Mouse (Mus musculus): ENCODE results near the gene Gpr108. TPM values are rescaled to one million over a fixed set of nuclear protein-coding genes. Genes with fewer than 3 reads are reported as not detected.

The Gpr108 gene
- total RNA-seq, 2 experiments from 2014 or later: 22.6 to 24.4 TPM

DNA sequence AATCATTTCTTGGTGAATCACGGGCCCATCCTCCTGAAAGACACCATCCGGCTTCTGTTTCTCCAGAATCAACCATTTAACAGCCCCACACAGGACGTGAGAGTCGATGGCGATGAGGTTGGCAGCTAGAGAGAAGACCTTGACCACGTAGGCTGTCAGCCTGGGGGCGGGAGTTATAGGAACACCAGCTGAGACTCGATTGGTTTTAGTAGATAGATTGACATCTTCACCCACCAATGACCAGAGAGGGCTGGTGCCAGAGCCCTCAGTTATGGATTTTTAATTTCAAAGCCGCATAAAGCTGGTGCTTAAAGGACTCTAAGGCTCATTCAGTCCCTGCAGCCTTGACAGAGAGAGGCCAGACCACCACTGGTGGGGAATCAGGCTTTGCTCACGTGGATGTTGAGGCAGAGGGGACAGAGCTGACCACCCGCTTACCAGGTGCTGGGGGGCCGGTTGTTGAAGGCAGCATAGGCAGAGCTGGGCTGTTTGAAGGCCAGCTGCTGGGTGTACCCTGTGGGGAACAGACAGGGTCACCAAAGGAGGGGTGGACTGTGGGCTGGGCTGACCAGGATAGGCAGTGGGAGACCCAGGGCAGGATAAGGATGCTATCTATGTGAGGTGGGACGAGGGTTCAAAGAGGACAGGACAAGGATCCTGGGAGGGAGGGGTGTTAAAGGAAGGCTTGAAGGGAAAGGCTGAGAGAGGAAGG is 33.4 kb downstream of the Gpr108 start:
- peak; percentile 47 for ATAC-seq (replicated peaks; ENCODE audit: poor library complexity)

DNA sequence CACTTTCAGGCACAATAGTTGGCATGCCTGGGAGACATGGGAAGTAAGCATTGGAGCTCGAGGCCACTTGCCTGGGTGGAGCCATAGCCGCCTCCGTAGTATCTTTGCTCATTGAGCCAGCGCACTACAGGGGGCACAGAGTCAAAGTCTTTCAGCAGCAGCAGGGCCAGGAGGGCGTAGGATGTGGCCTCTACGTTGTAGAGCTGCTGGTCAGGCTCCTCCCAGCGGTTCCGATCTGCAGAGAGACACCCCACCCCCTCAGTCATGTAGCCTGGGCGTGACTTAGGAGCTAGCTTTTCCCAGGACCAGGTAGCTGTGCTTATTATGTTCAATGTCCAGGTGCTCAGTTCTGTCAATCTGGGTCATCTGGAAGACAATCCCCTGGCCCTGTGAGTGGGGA is 36.7 kb downstream of the Gpr108 start:
- no peak for ATAC-seq (replicated peaks; ENCODE audit: poor library complexity)

GRCm38 (mm10) chr17:57209330-57209729 is 38.9 kb downstream of the Gpr108 start:
- ATAC-seq (replicated peaks; ENCODE audit: poor library complexity): peak; percentile 74

GRCm38 (mm10) chr17:57207938-57208337 is 40.3 kb downstream of the Gpr108 start:
- ATAC-seq (replicated peaks; ENCODE audit: poor library complexity): no peak

DNA sequence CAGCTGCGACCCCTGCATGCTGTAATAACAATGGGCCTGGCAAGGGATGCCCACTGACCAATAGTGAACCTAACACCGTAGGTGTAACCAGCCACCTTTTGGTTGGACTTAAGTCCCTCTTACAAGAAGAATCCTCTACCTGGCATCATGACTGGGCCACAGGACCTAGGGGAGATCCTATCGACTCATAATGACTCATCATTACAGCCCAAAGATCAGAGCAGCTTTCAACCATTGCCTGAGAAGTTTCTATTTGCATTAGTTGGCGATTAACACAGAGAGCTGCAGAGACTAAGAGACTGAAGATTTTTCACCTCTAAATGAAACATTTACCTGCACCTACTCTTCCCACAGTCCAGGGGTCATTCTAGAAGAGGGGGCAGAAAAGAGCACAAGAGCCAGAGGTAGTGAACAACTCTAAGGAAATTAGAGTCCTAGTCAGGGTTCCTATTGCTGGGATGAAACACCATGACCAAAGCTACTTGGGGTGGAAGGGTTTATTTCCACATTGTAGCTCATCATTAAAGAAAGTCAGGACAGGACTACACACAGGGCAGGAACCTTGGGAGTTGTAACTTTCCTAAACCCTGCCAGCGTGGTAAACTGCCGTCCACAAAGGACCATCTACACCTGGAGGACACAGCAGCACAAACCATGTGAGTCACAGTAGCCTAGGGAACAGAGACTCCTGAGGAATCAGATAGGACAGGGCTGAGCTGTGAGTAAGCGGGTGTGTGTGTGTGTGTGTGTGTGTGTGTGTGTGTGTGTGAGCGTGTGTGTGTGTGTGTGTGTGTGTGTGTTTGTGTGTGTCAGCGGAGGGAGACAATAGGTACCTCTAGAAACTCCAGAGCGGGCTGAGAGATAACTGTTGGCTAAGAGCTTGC is 46.2 kb downstream of the Gpr108 start:
- ATAC-seq (replicated peaks; ENCODE audit: poor library complexity): no peak

GRCm38 (mm10) chr17:57198252-57198651 is 50.0 kb downstream of the Gpr108 start:
- ATAC-seq (replicated peaks; ENCODE audit: poor library complexity): peak; percentile 43

DNA sequence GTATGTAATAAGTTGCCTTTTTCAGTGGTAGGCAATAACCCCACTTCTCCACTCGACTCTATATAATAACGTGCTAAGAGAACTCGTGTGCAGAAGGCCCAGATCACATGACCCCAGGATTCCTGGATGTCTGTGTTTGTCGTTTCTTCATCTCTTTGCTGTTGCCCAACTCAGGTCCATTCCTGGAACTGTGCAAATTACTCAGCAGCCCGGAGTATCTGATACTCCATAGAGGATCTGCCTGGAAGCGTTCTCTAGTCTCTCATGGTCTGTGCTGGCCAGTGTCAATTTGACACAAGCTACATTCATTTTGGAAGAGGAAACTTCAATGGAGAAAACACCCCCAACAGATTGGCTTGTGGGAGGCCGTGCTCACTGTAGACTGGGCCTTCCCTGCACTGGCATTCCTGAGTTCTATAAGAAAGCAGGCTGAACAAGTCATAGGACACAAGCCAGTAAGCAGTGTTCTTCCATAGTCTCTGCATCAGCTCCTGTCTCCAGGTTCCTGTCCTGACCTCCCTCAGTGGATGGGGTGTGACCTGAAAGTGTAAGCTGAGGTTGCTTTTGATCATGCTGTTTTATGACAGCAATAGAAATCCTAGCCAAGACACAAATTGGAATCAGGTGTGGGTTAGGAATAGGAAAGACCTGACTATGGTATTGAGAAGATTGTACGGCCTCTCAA is 52.8 kb downstream of the Gpr108 start:
- no peak for ATAC-seq (replicated peaks; ENCODE audit: poor library complexity)

GRCm38 (mm10) chr17:57194771-57195170 is 53.5 kb downstream of the Gpr108 start:
- no peak for ATAC-seq (replicated peaks; ENCODE audit: poor library complexity)

- peak; percentile 84 for ATAC-seq (replicated peaks; ENCODE audit: poor library complexity)
Measured at GRCm38 (mm10) chr17:57194041-57194507, 54.2 kb downstream of the Gpr108 start, which contains the start of gene Tnfsf14. TSS of gene Tnfsf14 (minus strand) at chr17:57194177.

GRCm38 (mm10) chr17:57188510-57189192 is 59.6 kb downstream of the Gpr108 start:
- peak; percentile 55 for ATAC-seq (replicated peaks; ENCODE audit: poor library complexity)

- 0 out of 2 replicates have a peak, but pooled peaks have one; percentile 14 for ATAC-seq (replicated peaks; ENCODE audit: poor library complexity)
Measured at GRCm38 (mm10) chr17:57185641-57186040, 62.6 kb downstream of the Gpr108 start.

Other genes with a start within 250 kb of the Gpr108 start
- not detected in 2 replicates for gene Pspn, start 248.4 kb downstream of the Gpr108 start, total RNA-seq (2015)
- not detected in 2 replicates for gene Pspn, start 248.4 kb downstream of the Gpr108 start, total RNA-seq (2017)
- gene Gtf2f1, start 237.2 kb downstream of the Gpr108 start, total RNA-seq (2015): 52.8 and 61.1 TPM in 2 replicates
- 120 and 142 TPM in 2 replicates for gene Gtf2f1, start 237.2 kb downstream of the Gpr108 start, total RNA-seq (2017)
- not detected in 2 replicates for gene Gm17949, start 237.0 kb downstream of the Gpr108 start, total RNA-seq (2015)
- gene Gm17949, start 237.0 kb downstream of the Gpr108 start, total RNA-seq (2017): not detected in 2 replicates
- 99.5 and 107 TPM in 2 replicates for gene Khsrp, start 216.9 kb downstream of the Gpr108 start, total RNA-seq (2015)
- gene Khsrp, start 216.9 kb downstream of the Gpr108 start, total RNA-seq (2017): 68.5 and 89.2 TPM in 2 replicates
- not detected in 2 replicates for gene Slc25a41, start 206.8 kb downstream of the Gpr108 start, total RNA-seq (2015)
- gene Slc25a41, start 206.8 kb downstream of the Gpr108 start, total RNA-seq (2017): not detected in 2 replicates
- gene Crb3, start 189.3 kb downstream of the Gpr108 start, total RNA-seq (2015): not detected in 2 replicates
- gene Crb3, start 189.3 kb downstream of the Gpr108 start, total RNA-seq (2017): not detected in 2 replicates
- 10.9 and 13.4 TPM in 2 replicates for gene Slc25a23, start 188.6 kb downstream of the Gpr108 start, total RNA-seq (2015)
- gene Slc25a23, start 188.6 kb downstream of the Gpr108 start, total RNA-seq (2017): 1.6 and 2.0 TPM in 2 replicates
- gene Dennd1c, start 169.9 kb downstream of the Gpr108 start, total RNA-seq (2015): 7.6 and 11.5 TPM in 2 replicates
- gene Dennd1c, start 169.9 kb downstream of the Gpr108 start, total RNA-seq (2017): 3.5 and 8.8 TPM in 2 replicates
- not detected in 2 replicates for gene Tubb4a, start 160.7 kb downstream of the Gpr108 start, total RNA-seq (2015)
- gene Tubb4a, start 160.7 kb downstream of the Gpr108 start, total RNA-seq (2017): 0.12 TPM in 1 of 2 replicates, not detected in the other
- 1.2 and 2.2 TPM in 2 replicates for gene Tnfsf9, start 143.1 kb downstream of the Gpr108 start, total RNA-seq (2015)
- gene Tnfsf9, start 143.1 kb downstream of the Gpr108 start, total RNA-seq (2017): 0.27 and 0.29 TPM in 2 replicates
- not detected in 2 replicates for gene Cd70, start 98.7 kb downstream of the Gpr108 start, total RNA-seq (2015)
- gene Cd70, start 98.7 kb downstream of the Gpr108 start, total RNA-seq (2017): not detected in 2 replicates
- 2.1 and 3.5 TPM in 2 replicates for gene Tnfsf14, start 54.3 kb downstream of the Gpr108 start, total RNA-seq (2015)
- gene Tnfsf14, start 54.3 kb downstream of the Gpr108 start, total RNA-seq (2017): 6.2 and 6.8 TPM in 2 replicates
- 164 and 202 TPM in 2 replicates for gene C3, start 20.3 kb downstream of the Gpr108 start, total RNA-seq (2015)
- gene C3, start 20.3 kb downstream of the Gpr108 start, total RNA-seq (2017): 211 and 263 TPM in 2 replicates
- gene Trip10, start 1.0 kb upstream of the Gpr108 start, total RNA-seq (2015): 3.5 and 3.6 TPM in 2 replicates
- gene Trip10, start 1.0 kb upstream of the Gpr108 start, total RNA-seq (2017): 7.9 and 8.5 TPM in 2 replicates
- 79.5 and 87.2 TPM in 2 replicates for gene Vav1, start 30.7 kb upstream of the Gpr108 start, total RNA-seq (2015)
- 286 and 303 TPM in 2 replicates for gene Vav1, start 30.7 kb upstream of the Gpr108 start, total RNA-seq (2017)
- 4.7 and 5.5 TPM in 2 replicates for gene Adgre1, start 110.2 kb upstream of the Gpr108 start, total RNA-seq (2015)
- 10.7 and 14.8 TPM in 2 replicates for gene Adgre1, start 110.2 kb upstream of the Gpr108 start, total RNA-seq (2017)